Mouse (Mus musculus): Measurements from ENCODE around the gene Hist1h2be. TPM values are rescaled to one million over a fixed set of nuclear protein-coding genes. Genes with fewer than 3 reads are reported as not detected.
"Not testable (repeated sequence)": the region's sequence is repeated elsewhere in the genome, so short reads cannot be mapped to it uniquely, and the experiment has no call there.

Hist1h2be gene
- polyA plus RNA-seq, 1 experiment from 2014 or later: 3.6 TPM

DNA sequence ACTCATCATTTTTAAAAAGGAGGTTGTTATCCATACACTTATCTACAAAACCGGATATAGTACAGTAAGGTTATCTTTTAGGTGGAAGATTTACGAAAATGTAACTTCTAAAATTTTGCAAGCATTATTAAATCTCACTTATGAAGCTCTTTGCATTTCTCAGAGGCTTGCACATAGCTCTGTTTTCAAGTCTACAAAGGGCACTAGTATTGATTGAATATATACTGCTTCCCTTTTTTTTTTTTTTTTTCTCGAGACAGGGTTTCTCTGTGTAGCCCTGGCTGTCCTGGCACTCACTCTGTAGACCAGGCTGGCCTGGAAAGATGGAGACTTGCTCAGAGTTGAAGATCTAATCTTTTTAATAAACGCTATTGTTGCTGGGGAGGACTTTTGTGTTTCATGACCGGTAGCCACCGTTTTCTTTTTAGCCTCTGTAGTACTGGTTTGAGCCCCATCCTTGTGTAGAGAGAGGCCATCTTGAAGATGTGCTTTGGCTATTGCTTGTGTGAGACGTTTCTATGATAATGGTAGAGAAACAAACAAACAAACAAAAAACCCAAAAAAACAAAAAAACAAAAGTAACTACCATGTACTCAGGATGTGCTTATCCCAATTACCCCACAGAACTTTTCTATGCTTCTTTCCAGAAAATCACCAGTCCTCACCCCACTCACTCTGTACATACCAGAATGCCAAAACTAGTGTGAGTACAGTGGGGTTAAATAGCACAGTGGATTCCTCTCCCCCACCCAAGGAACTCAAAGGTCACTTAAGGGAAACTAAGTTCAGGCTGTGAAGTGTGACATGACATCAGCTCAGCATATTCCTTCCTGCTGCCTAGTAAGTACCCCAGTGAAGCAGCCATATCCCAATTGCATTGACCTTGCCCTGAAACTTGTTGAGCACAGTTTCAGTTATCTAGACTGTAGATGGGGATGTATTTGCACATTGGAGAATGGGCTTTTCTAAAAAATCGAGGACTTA, 68.7 kb downstream of the Hist1h2be start:
- no peak for ATAC-seq (ENCODE audit: borderline replicate concordance, extremely low read depth, low FRiP score, low TSS enrichment)
- peak overlapping the region; percentile 62 for H3K4me2 ChIP-seq
- H3K4me1 ChIP-seq: peaks cover 13% of the 10 kb centered on the region
- H3K9ac ChIP-seq: peak overlapping the region; percentile 19; the same call in 1 of the 2 replicates
- no peaks in the 10 kb centered on the region for H3K36me3 ChIP-seq
- no peaks in the 10 kb centered on the region for H3K27me3 ChIP-seq
- H3K27ac ChIP-seq: peak overlapping the region; percentile 93
- WGBS: 39% methylated on average over 8 of the region's 8 CpGs
- no peaks in the 10 kb centered on the region for H3K9me3 ChIP-seq
- H3K4me3 ChIP-seq: peak overlapping the region; percentile 48

DNA sequence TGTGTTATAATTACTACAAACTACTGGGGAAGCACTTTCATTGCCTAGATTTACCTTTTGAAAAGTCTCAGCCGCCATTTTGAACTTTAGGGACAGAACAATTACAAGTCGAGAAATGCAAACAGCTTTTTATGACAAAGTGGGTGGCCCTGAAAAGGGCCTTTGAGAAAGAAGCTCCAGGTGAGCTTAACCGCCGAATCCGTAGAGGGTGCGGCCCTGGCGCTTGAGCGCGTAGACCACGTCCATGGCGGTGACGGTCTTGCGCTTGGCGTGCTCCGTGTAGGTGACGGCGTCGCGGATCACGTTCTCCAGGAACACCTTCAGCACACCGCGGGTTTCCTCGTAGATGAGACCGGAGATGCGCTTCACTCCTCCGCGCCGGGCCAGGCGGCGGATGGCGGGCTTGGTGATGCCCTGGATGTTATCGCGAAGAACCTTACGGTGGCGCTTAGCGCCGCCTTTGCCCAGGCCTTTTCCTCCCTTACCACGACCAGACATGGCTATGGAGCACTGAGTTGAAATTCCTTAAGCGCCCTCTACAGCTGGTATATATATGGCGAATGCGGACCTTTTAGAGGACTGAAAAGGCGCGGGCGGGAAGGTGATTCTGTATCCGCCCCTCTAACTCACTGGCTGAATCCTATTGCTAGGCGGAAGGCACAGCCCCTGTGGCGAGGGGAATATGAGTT, 69.6 kb downstream of the Hist1h2be start, which contains the start of gene Hist1h4f:
Hist1h4f (minus strand) TSS at position 503 of the 689 bp plus-strand sequence.
- not testable (repeated sequence) for H3K36me3 ChIP-seq, H3K9me3 ChIP-seq, H3K4me1 ChIP-seq, H3K27me3 ChIP-seq
- WGBS: under 1% methylated on average over 47 of the region's 47 CpGs
- peak within 1 kb of the TSS; percentile 54 for H3K9ac ChIP-seq
- peak within 1 kb of the TSS; percentile 62 for H3K4me2 ChIP-seq
- ATAC-seq (ENCODE audit: borderline replicate concordance, extremely low read depth, low FRiP score, low TSS enrichment): peak; percentile 81
- H3K27ac ChIP-seq: peak within 1 kb of the TSS; percentile 93
- peak within 1 kb of the TSS; percentile 48 for H3K4me3 ChIP-seq

DNA sequence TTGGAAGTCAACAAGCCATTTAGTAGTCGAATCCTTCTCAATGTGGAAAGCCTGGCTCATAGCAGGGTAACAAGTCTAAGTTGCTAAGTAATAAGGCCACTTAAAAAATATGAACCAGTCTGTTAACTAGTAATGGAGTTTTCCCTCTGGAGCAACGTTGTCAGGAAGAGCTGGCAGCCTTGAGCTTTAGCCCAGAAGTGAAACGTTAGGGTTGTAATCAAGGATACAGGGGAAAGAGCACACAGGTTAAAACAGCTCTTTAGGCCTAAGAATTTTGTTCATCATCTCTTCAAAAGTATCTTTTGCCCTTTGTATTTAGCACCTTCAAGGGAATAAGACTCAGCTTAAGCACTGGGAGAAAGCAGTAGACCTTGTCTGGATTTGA, 70.2 kb downstream of the Hist1h2be start:
- no peak for ATAC-seq (ENCODE audit: borderline replicate concordance, extremely low read depth, low FRiP score, low TSS enrichment)
- 10% methylated on average over 3 of the region's 3 CpGs for WGBS
- Histone ChIP-seq H3K4me3 (peak overlapping the region; percentile 48), H3K4me1 (peaks cover 10% of the 10 kb centered on the region), H3K36me3 (no peaks in the 10 kb centered on the region), H3K27ac (peak overlapping the region; percentile 93), H3K9me3 (no peaks in the 10 kb centered on the region), H3K27me3 (no peaks in the 10 kb centered on the region), H3K4me2 (peak overlapping the region; percentile 62), H3K9ac (peak overlapping the region; percentile 54)

DNA sequence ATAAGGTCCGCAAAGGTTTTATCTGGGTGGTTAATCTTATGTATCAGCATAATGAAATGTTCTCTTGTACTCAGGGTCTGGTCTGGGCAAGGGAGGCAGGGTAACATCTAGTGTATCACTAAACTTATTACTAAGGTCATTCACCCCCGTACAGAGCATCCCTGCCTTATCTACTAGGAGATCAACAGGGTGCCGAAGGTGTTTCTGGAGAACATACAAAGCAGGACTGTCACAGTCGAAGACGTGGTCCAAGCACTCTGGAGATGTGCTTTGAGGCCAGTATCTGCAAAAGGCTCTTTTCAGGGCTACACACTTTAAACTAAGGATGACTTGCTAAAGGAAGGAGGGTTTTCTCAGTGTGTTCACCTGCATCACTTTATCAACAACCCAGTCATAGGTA, 74.2 kb downstream of the Hist1h2be start:
- Histone ChIP-seq H3K36me3 (no peaks in the 10 kb centered on the region), H3K4me3 (no peak overlapping the region), H3K27ac (0 out of 2 replicates have a peak overlapping the region, but pooled peaks have one; percentile 37), H3K27me3 (no peaks in the 10 kb centered on the region), H3K4me1 (peaks cover 6% of the 10 kb centered on the region; the same call in 1 of the 2 replicates), H3K4me2 (no peak overlapping the region), H3K9me3 (no peaks in the 10 kb centered on the region), H3K9ac (no peak overlapping the region)
- WGBS: 53% methylated on average over 5 of the region's 5 CpGs
- no peak for ATAC-seq (ENCODE audit: borderline replicate concordance, extremely low read depth, low FRiP score, low TSS enrichment)

DNA sequence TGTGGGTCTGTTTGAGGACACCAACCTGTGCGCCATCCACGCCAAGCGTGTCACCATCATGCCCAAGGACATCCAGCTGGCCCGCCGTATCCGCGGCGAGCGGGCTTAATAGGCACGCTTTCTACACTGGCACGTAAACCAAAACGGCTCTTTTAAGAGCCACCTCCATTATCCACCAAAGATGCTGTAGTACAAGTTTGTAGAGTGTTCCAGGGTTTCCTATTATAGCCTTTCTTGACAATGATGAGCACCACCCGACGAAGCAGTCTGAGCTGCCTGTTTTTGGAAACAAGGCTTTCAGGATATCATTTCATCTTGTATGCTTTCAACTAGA, 76.2 kb downstream of the Hist1h2be start:
- Histone ChIP-seq H3K9ac (peak overlapping the region; percentile 49), H3K27ac (peak overlapping the region; percentile 93), H3K4me3 (peak overlapping the region; percentile 49), H3K4me2 (peak overlapping the region; percentile 67)
- H3K36me3 ChIP-seq, H3K27me3 ChIP-seq, H3K9me3 ChIP-seq, H3K4me1 ChIP-seq: not testable (repeated sequence)
- WGBS: 2% methylated on average over 11 of the region's 14 CpGs
- peak; percentile 2; the same call in 1 of the 2 replicates for ATAC-seq (ENCODE audit: borderline replicate concordance, extremely low read depth, low FRiP score, low TSS enrichment)

DNA sequence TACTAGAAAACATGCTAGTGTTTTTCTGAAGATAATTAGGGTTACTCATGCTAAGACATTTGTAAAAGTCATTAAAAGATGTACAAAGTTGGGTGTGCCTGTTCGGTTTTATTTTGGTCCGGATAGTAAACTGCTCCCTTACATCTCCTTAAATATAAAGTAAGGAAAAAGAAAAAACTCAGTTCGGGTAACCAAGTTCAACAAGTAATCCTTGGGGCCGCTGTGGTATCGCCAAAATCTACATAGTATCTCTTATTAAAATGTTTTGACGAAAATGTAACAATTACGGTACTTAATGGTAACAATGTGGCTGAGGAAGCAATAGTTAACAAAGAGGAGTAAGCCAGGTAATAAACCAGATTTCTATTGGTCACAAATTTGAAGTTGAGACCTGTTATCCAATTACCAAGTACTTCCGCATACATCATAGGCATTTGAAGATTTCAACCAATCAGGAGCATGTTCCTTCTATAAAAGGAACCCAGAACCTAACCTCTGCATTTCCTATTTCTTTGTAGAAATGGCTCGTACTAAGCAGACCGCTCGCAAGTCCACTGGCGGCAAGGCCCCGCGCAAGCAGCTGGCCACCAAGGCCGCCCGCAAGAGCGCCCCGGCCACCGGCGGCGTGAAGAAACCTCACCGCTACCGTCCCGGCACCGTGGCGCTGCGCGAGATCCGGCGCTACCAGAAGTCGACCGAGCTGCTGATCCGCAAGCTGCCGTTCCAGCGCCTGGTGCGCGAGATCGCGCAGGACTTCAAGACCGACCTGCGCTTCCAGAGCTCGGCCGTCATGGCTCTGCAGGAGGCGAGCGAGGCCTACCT, 76.7 kb downstream of the Hist1h2be start, which contains the start of gene Hist1h3f:
Hist1h3f (plus strand) TSS at position 88 of the 822 bp plus-strand sequence.
- ATAC-seq (ENCODE audit: borderline replicate concordance, extremely low read depth, low FRiP score, low TSS enrichment): peak; percentile 92
- H3K4me3 ChIP-seq: peak within 1 kb of the TSS; percentile 49
- no peaks in the 10 kb centered on the region for H3K27me3 ChIP-seq
- H3K4me1 ChIP-seq: peaks cover 3% of the 10 kb centered on the region; the same call in 1 of the 2 replicates
- no peaks in the 10 kb centered on the region for H3K9me3 ChIP-seq
- peak within 1 kb of the TSS; percentile 67 for H3K4me2 ChIP-seq
- H3K9ac ChIP-seq: peak within 1 kb of the TSS; percentile 58
- WGBS: under 1% methylated on average over 24 of the region's 45 CpGs
- no peaks in the 10 kb centered on the region for H3K36me3 ChIP-seq
- H3K27ac ChIP-seq: peak within 1 kb of the TSS; percentile 93

DNA sequence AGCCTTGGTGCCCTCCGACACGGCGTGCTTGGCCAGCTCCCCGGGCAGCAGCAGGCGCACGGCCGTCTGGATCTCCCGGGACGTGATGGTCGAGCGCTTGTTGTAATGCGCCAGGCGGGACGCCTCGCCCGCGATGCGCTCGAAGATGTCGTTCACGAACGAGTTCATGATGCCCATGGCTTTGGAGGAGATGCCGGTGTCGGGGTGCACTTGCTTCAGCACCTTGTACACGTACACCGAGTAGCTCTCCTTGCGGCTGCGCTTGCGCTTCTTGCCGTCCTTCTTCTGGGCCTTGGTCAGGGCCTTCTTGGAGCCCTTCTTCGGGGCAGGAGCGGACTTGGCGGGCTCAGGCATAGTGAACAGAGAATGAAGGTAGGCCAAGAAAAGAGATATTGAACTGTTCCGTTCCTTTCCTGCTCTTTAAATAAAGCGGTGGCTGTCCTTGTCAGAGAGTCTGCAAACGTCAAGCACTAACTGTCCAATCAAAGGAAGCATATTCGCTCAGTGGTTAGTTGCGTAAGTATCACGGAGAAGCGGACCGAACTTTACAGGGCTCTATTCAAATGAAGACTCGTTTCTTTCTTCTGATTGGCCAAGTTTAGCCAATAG, 77.8 kb downstream of the Hist1h2be start, which contains the start of gene Hist1h2bh:
Hist1h2bh (minus strand) TSS at position 394 of the 609 bp plus-strand sequence.
- under 1% methylated on average over 36 of the region's 42 CpGs for WGBS
- not testable (repeated sequence) for H3K4me1 ChIP-seq, H3K27me3 ChIP-seq, H3K9me3 ChIP-seq, H3K36me3 ChIP-seq
- Histone ChIP-seq H3K4me3 (peak within 1 kb of the TSS; percentile 49), H3K4me2 (peak within 1 kb of the TSS; percentile 67), H3K9ac (peak within 1 kb of the TSS; percentile 58), H3K27ac (peak within 1 kb of the TSS; percentile 93)
- ATAC-seq (ENCODE audit: borderline replicate concordance, extremely low read depth, low FRiP score, low TSS enrichment): peak; percentile 96

DNA sequence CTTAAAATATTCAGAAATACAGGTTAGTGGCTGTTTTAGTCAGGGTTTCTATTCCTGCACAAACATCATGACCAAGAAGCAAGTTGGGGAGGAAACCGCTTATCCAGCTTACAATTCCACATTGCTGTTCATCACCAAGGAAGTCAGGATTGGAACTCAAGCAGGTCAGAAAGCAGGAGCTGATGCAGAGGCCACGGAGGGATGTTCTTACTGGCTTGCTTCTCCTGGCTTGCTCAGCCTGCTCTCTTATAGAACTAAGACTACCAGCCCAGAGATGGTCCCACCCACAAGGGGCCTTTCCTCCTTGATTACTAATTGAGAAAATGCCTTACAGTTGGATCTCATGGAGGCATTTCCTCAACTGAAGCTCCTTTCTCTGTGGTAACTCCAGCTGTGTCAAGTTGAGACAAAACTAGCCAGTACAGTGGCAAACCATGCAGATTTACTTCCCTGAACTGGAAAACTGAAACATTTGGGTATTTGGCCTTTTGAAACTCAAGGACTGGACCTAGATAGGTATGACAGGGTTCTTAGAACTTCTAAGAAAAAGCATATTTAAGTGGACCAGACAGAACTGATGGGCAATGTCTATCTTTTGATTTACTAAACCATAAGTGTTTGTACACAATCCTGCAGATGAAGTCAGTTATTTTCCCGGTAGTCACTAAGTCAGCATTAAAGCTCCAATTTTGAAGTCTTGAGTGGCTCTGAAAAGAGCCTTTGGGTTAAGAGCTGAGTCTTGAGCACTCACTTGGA, 78.5 kb downstream of the Hist1h2be start:
- 5% methylated on average over 3 of the region's 3 CpGs for WGBS
- H3K36me3 ChIP-seq; H3K27me3 ChIP-seq; H3K4me1 ChIP-seq; ATAC-seq (ENCODE audit: borderline replicate concordance, extremely low read depth, low FRiP score, low TSS enrichment); H3K9me3 ChIP-seq: not testable (repeated sequence)
- H3K4me2 ChIP-seq: peak overlapping the region; percentile 67
- H3K9ac ChIP-seq: peak overlapping the region; percentile 58
- peak overlapping the region; percentile 93 for H3K27ac ChIP-seq
- H3K4me3 ChIP-seq: peak overlapping the region; percentile 49

DNA sequence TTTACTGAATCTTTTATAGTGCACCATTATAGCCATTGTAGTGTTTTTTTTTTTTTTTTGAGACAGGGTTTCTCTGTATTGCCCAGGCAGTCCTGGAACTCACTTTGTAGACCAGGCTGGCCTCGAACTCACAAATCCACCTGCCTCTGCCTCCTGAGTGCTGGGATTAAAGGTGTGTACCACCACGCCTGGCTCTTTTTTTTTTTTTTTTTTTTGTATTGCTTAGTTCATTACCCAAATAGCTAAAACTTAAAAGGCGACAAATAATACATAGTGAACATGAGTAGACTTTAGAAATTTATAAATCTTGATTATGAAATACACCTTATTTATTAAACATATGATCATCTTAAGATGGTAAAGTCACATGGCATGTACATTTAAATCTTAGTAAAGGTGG, 79.4 kb downstream of the Hist1h2be start:
- no peak overlapping the region for H3K9ac ChIP-seq
- no peak overlapping the region for H3K4me2 ChIP-seq
- no peaks in the 10 kb centered on the region for H3K9me3 ChIP-seq
- no peak overlapping the region for H3K27ac ChIP-seq
- H3K4me1 ChIP-seq: peaks cover 12% of the 10 kb centered on the region
- WGBS: 70% methylated on average over 3 of the region's 3 CpGs
- no peaks in the 10 kb centered on the region for H3K27me3 ChIP-seq
- ATAC-seq (ENCODE audit: borderline replicate concordance, extremely low read depth, low FRiP score, low TSS enrichment): no peak
- H3K4me3 ChIP-seq: no peak overlapping the region
- H3K36me3 ChIP-seq: no peaks in the 10 kb centered on the region

DNA sequence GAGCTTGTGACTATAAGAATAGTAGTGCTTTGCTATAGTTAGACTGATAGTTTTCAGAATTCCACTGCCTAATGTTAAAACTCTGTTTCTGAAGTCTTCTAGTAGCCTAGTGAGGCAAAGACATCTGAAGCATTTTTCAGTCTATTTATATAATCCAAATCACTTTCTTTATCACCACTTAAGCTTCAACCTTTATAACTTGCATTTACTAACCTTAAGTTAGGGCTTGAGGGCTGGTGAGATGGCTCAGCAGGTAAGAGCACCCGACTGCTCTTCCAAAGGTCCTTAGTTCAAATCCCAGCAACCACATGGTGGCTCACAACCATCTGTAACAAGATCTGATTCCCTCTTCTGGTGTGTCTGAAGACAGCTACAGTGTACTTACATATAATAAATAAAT, 81.1 kb downstream of the Hist1h2be start:
- H3K4me1 ChIP-seq: peaks cover 17% of the 10 kb centered on the region
- not testable (repeated sequence) for H3K27ac ChIP-seq; H3K4me3 ChIP-seq; H3K4me2 ChIP-seq; H3K9me3 ChIP-seq; H3K9ac ChIP-seq; ATAC-seq (ENCODE audit: borderline replicate concordance, extremely low read depth, low FRiP score, low TSS enrichment); H3K27me3 ChIP-seq; H3K36me3 ChIP-seq
- 55% methylated on average over 1 of the region's 1 CpGs for WGBS

Data from lung, embryonic 15.5 days (tissue).